Mouse (Mus musculus) kidney, adult 18-20 months (tissue): Measurements from ENCODE around the gene Uroc1.
A peak's percentile ranks its signal among the peaks of the same experiment; 100 is the strongest.

Experiments used
- DNase-seq: peaks from one replicate; pipeline ENCODE4 v3.0.0; 2021

Gene Uroc1

DNA sequence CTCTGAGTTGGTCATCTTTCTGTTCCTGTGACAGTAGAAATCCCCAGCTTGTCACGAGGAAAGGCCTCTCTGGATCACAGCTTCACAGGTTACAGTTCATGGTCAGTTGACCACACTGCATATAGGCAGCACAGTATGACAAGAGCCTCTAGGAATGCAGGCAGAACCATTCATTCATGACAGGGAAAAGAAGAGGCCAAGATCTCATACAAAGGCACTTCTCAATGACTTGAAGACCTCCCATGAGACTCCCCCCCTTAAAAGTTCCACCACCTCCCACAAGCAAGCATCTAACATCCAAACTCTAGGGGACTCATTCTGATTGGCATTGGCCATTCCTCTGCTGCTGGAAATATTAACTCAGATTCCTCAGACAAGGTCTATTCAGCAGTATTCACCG is 26.4 kb downstream of the Uroc1 start:
- no peak for DNase-seq

DNA sequence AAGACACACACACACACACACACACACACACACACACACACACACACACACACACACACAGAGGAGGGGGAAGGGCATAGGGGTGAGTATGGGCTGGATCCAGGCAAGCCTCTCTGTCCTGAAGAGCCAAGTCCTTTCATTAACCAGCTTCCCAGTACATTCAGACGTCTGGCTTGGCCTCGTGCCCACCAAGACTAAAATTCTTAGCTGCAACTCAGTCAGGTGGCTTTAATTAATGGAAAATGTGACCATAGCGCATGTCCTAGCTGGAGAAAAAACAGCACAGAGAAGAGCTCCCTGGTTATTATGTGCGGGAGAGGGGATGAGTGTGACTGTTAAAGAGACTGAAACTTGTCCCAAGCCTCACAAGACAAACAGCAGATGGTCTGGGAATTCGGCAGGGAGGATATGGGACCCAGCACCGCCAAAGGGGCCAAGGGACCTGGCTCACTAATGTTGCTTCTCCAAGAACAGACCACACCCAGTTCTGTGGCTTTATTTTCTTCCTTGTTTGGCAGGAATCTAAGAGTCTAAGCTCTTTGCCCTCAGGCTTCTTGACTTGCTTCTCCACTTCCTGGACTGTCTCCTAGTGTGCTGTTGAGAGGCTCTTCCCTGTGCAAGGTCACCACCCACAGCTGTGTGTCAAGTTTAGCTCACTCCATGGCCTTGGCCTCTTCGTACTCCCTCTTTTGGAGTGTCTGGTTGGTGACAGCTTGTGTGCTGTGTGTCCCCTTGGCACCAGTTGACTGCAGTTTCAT is 27.1 kb downstream of the Uroc1 start:
- peak; percentile 68 for DNase-seq

DNA sequence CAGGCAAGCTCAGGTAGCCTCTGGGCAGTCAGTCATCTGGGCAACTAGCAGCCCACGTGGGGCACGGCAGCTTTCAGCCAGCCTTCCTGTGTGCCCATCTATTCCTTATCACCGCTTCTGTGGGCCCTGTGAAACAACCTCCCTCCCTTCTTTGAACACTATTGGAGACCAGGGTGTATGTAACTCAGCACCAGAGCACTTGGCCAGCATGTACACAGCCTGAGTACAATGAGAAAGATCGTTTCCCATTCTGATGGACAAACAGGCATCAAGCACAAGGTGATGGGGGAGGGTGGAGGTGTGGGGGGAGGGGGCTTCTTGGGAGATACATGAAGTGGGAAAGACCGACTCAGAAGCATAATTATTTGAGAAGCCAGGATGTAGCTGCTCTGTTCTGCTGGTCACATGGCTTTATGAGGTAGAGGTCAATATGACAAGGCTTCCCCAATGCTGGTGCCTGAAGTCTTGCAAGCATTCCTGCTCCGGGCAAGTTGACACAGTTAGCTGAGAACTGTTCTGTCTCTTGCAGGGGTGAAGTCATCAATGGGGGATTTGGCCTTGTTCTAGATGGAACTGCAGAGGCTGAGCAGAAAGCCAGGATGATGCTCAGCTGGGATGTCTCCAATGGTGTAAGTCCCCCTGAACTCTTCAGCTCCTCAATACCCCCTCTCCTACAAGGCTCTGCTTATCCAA is 28.0 kb downstream of the Uroc1 start:
- DNase-seq: no peak

DNA sequence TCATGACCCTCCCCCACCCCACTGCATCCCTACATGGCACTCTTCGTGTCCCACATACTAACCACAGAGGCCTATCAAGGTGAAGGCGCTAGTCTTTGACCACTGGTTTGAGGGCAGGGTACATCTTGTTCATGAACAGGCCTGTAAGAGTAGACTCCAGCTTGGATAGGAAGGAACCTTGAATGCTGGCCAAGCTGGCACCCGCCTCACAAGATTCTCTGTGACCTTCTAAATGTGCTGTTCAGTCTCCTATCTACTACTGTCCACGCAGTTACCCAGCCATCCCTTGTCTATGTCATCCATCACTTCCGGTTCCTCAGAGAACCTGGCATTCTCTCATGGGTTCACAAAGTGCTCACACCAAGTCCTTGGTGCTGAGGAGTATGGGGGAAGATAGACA is 30.2 kb downstream of the Uroc1 start:
- no peak for DNase-seq

DNA sequence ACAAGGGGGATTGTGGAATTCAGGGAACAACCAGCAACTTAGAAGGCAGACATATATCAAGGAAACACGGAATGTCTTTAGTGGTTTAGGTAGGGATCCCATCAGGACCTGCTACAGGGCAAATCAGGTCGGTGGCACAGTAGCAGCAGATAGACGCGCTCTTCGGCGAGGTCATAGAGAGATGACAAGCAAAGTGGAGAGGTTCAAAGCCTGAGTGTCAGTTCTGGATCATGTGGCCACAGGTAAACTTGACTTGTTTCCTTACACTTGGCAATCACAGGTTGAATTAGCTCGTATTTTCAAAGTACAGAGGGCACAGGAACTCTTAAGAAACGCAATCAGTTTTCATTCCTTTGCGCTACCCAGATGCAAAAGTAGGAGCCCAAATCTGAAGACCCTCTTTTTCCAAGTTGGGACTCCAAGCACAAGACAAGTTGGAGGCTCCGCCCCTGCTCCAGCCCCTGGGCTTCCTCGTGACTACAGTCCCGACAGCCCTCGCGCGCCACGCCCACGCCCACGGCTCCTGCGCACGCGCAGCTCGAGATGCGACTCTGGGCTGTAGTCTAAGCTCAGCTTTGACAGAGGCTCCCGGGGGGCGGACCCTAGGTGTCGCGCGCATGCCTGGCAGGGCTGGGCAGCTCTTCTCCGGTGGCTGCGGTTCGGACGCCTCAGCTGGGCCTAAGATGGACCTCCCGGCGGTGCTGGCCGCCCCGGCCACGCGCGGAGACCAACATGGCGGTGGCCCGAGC is 36.1 kb downstream of the Uroc1 start, which contains the start of gene Zxdc:
Zxdc (plus strand) TSS at position 517 of the 749 bp plus-strand sequence.
- peak; percentile 100 for DNase-seq

DNA sequence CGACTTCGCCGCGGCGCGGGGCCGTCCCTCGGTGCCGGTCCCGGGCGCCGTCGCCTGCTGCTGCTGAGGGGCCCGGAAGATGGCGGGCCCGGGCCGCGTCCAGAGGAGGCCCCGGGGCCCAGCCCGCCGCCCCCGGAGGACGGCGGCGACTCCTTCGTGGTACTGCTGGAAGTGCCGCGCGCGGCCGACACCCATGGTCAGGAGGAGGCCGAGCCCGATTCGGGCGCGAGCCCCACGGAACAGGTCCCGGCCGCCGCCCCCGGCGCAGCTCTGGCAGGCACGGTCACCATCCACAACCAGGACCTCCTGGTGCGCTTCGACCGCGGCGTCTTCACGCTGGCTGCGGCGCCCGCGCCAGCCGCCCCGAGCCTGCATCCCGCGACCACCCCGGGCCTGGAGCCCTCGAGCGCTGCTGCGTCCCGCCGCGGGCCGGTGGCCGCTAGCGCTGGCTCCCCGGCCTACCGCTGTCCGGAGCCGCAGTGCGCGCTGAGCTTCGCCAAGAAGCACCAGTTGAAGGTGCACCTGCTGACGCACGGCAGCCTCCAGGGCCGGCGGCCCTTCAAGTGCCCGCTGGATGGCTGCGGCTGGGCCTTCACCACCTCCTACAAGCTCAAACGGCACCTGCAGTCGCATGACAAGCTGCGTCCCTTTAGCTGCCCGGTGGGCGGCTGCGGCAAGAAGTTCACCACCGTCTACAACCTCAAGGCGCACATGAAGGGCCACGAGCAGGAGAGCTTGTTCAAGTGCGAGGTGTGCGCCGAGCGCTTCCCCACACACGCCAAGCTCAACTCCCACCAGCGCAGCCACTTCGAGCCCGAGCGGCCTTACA is 36.9 kb downstream of the Uroc1 start:
- peak; percentile 65 for DNase-seq

DNA sequence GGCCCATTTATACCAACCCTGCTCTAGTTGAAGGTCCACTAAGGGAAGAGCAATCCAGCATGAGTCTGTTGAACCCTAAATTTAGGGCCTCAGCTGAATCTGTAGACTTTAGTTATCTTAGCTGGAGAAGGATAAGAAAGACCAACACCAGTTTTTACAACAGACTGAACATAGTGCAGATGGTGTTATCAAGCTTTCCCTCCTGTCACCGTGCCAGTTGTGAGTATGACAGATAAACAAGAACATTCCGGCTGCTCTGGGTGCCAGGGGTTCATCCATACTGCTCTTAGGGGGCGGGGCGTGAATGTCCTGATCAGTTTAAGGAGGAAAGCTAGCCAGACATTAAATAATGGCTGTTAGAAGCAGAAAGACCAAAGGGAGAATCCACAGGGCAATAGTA is 41.6 kb downstream of the Uroc1 start:
- DNase-seq: no peak

DNA sequence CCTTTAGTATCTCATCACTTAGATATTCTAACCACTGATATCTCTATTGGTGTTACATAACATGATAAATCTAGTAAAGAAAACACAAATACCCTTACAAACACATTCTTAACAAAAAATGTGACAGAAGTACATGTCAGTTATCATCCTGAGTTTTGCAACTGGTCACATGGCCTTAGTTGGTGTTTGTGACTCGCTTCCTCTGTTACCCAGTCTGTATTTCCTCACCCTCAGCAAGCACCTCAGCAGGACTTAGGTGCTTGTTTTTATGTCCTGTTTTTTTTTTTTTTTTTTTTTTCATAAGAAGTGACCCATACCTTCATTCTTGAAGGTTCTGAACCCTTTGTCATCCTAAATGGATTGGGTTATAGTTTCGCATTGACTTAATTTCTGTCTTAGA is 44.6 kb downstream of the Uroc1 start:
- no peak for DNase-seq

DNA sequence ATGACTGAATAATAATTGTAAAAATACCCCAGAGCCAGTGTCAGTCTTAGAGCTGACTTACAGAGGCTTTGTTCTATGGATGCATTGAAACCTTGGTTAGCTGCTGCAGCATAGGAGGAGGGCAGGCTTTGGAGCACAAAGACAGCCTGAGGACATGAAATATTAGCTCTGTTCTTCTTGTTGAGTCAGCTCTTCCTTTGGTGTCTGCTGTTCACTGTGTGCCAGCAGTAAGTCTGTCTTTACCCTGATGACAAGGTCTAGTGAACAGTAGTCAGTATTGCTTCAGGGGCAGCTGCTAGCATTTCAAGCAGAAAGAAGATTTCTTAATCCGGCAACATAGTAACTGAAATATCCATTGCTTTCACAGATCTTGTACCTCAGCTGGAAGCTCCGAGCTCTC is 48.4 kb downstream of the Uroc1 start:
- no peak for DNase-seq

DNA sequence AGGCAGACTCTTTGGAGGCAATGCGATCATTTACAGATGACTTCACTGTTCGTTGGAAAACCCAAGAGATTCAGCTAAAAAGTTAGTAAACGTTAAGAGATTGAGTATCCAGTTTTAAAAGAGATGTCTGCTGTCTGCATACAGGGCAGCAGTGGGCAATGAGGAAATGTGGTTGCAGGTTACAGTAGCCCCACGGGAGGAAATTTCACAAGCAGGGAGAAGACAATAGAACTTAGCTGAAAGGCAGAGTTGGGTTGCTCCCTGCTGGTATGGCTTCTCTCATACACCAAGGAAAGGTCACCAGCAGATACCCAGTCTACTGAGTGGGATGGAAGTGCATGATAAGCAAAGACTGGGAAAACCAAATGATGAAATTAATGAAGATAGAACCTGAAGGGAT is 57.5 kb downstream of the Uroc1 start:
- DNase-seq: no peak

DNA sequence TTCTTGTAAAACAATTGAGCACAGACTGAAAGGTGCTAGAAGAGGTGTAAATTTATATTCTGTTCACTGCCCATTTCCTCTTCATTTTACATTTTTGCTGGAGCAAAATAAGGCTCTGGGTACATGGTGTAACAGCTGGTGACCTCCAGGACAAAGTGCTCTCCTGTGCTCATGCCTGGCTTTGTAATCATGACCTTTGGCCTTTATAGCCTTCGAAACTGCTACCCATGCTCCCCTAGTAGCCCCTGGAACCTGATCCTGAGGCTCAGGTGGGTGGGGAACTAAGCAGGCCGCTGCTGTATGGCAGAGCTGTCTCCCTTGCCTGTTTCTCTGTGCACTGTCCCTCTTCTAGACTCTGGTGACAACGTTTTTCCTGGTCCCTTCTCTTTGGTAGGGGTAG is 60.9 kb downstream of the Uroc1 start:
- DNase-seq: no peak

DNA sequence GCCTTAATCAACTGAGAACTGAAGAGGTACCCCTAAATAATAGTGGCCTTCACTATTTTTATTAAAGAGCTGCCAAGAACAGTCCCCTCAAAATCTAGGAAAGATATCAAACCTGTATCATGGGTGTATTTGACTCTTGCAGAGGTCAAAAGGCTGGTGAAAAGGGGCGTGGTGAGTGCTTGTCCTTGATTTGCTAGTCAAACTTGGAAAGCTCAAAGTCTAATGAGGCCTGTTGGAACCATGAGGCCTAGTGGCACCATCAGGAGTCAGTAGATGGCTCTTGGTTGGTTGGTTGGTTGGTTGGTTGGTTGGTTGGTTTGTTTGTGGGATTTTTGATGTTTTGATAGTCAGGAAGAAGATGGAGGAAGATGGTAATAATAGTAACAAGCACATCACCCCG is 62.7 kb downstream of the Uroc1 start:
- DNase-seq: no peak

DNA sequence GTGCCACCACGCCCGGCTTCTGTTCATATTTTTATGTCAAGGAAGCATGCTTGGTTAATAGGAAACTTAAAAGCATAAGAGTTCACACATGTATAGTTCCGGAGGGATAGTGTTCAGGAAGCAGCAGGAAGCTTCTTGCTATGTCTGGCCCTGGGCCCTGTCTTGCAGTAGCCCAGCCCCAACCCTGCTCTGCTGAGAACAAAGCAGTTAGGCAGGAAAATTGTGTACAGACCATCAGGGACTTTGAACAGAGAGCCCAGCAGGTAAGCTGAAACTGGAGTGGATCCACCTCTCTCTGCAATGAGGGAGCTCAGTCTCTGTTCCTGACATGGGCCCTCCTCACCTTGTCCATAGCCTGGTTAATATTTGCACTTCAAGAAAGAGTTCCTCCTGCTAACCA is 64.2 kb downstream of the Uroc1 start:
- DNase-seq: no peak

DNA sequence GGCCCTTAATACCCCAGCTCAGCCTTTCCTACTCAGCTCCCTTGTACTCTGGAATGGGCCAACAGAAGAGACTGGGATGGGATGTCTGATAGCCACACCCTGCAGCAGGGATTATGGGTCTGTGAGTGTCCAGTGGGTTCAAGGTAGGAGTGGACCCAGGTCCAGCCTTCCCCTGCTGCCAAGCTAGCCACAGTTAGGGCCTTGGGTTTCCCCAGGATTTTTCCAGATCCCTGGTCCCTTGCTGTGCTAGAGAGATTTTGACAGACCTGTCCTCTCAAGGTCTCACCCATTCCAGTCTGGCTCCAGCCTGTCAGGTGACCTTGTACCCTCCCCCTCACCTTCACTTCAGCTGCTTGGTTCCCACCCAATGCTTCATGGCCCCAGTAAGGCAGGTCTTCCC is 75.5 kb downstream of the Uroc1 start:
- DNase-seq: no peak

DNA sequence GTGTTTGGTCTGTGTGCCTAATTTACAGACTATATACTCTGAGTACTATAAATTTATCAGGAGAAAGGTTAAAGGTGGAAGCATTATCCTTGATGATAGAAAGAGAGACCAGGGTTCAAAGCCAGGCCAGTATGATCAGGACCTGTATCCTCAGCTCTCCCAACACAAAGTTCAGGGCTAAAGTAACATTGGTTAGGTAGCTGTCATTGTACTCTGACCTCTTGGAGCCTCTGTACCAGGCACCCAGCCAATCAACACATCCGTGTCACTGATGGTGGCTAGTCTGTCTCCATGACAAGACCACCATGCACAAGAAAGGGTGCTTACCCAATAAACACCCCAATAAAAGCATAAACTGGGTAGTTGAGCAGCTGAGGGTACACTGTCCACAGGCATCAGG is 77.9 kb downstream of the Uroc1 start:
- no peak for DNase-seq

DNA sequence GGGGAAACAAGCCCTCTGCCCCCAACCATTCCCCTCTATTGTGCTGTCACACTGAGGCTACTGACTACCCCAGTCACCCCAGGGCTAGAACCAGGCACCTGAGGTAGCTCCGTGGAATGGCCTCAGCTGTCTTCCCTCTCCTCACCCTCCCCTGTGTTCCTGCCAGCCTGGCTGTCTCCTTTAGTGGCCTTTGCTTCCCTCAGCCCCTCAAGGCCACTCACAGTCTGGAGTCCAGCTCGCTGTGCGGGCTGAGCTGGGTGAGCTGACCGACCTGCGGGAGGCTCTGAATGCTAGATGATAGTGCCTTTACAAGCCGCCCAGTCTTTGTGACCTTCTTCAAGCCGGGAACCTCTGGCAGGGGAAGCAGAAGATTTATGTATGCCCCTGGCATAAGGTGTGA is 78.8 kb downstream of the Uroc1 start:
- no peak for DNase-seq
